Mouse (Mus musculus) embryonic facial prominence, embryonic 11.5 days (tissue): ENCODE data around the gene Olfr1134. TPM values are rescaled to one million over a fixed set of nuclear protein-coding genes. Genes with fewer than 3 reads are reported as not detected.
"Not testable (repeated sequence)": the region's sequence is repeated elsewhere in the genome, so short reads cannot be mapped to it uniquely, and the experiment has no call there.

Experiments
- ATAC-seq: fragments of 200-750 bp; cut with Nextera tagmentation; replicated peaks from 2 replicates; pipeline ENCODE4 v1.8.0; 2017; ENCODE audit warnings: low read depth; ENCODE audit not compliant: insufficient number of reproducible peaks, low FRiP score, low TSS enrichment
- DNase-seq: peaks from one replicate; pipeline ENCODE4 v3.0.0-alpha.2; 2015; ENCODE audit warnings: low spot score
- H3K27ac ChIP-seq: fragments of 300-500 bp; sonication (generic); replicated peaks from 2 replicates; pipeline ENCODE4 v1.5.1; 2014; ENCODE audit warnings: mild to moderate bottlenecking, low read depth, low read length, control low read depth
- H3K27me3 ChIP-seq: fragments of 300-500 bp; sonication (generic); 2 replicates; pipeline ENCODE4 v1.6.1; 2014; ENCODE audit warnings: mild to moderate bottlenecking, low read length, moderate library complexity, mixed read lengths; ENCODE audit not compliant: control insufficient read depth, insufficient read depth
- H3K36me3 ChIP-seq: fragments of 300-500 bp; sonication (generic); replicated peaks from 2 replicates; pipeline ENCODE4 v1.6.1; 2014; ENCODE audit warnings: low read depth, mild to moderate bottlenecking, low read length, moderate library complexity, mixed read lengths; ENCODE audit not compliant: control insufficient read depth, insufficient read depth
- H3K4me1 ChIP-seq: fragments of 300-500 bp; sonication (generic); 2 replicates; pipeline ENCODE4 v1.6.1; 2014; ENCODE audit warnings: low read length, mixed read lengths; ENCODE audit not compliant: control insufficient read depth, insufficient read depth
- H3K4me2 ChIP-seq: fragments of 300-500 bp; sonication (generic); 2 replicates; pipeline ENCODE4 v1.6.1; 2014; ENCODE audit warnings: low read depth, mild to moderate bottlenecking, control low read depth, low read length, moderate library complexity
- H3K4me3 ChIP-seq: fragments of 300-500 bp; sonication (generic); 2 replicates; pipeline ENCODE4 v1.5.1; 2014; ENCODE audit warnings: low read depth, low read length, control low read depth
- H3K9ac ChIP-seq: fragments of 300-500 bp; sonication (generic); replicated peaks from 2 replicates; pipeline ENCODE4 v1.6.1; 2014; ENCODE audit warnings: mild to moderate bottlenecking, control low read depth, low read length
- H3K9me3 ChIP-seq: fragments of 300-500 bp; sonication (generic); replicated peaks from 2 replicates; pipeline ENCODE4 v1.6.1; 2016; ENCODE audit warnings: mild to moderate bottlenecking, low read length, inconsistent platforms, mixed read lengths; ENCODE audit not compliant: control insufficient read depth
- WGBS: fragments of 180-500 bp; shearing (Covaris S2); extraction: QIAGEN DNeasy Blood & Tissue Kit; methylation state at CpG from one replicate; pipeline ENCODE4 v1.1.7; 2014; 5-methylcytosine and 5-hydroxymethylcytosine counted together
- polyA plus RNA-seq: library from polyadenylated mRNA; unstranded; fragments of >200 nt; fragmentation: Nextera tagmentation; extraction: Ambion mirVana; gene quantifications from 2 replicates; pipeline ENCODE4 v1.2.1, GENCODE M21; 2014

Olfr1134 gene
- not detected in 2 replicates for polyA plus RNA-seq

DNA sequence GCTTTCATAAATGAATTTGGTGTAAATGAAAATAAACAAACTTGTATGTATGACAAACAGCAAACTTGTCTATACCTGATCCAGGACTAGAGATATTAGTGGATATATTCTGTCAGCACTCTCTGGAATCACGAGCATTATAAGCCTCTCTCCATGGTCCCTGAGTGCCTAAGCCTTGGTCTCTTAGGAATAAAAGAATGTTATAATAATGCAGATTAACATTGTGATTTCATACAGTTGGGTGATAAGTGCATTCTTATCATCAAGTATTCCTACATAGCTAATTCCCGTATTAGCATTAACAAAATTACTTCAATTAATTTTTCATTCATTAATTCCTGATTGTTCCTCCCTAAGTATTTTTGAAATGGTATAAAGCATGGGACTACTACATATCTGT lies at the start of gene Olfr1134:
Gene Olfr1134, minus strand, starts transcription at position 101 of the 400 bp plus-strand sequence.
- no peaks in the 10 kb centered on the region for H3K9me3 ChIP-seq
- no peaks in the 10 kb centered on the region for H3K27me3 ChIP-seq
- H3K27ac ChIP-seq, result no peak within 1 kb of the TSS
- no peak within 1 kb of the TSS for H3K4me2 ChIP-seq
- no peaks in the 10 kb centered on the region for H3K4me1 ChIP-seq
- ATAC-seq, result no peak
- DNase-seq, result no peak
- 91% methylated on average over 2 of the region's 2 CpGs for WGBS
- no peaks in the 10 kb centered on the region for H3K36me3 ChIP-seq
- no peak within 1 kb of the TSS for H3K9ac ChIP-seq
- no peak within 1 kb of the TSS for H3K4me3 ChIP-seq

DNA sequence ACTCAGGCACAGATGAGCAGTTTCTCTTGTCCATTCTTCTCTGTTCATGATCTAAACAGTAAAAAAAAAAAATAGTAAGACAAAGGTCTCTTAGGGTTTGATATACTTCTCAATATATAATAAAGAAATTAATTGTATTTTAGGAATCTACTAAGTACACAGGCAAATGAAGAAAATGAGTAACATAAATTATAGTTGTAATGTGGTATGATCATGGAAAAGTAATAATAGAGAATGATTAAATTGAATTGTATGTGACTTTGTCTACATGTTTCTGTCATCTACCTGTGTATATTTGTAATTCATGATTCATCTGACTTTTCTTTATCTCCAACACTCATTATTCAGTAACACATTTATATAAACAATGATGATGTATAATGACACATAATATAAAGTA lies 35.6 kb upstream of the Olfr1134 start, which contains the start of gene Olfr1136:
Gene Olfr1136, minus strand, starts transcription at position 101 of the 400 bp plus-strand sequence.
- H3K9me3 ChIP-seq, result no peaks in the 10 kb centered on the region
- H3K4me1 ChIP-seq, result no peaks in the 10 kb centered on the region
- DNase-seq, result no peak
- ATAC-seq, result no peak
- H3K36me3 ChIP-seq, result no peaks in the 10 kb centered on the region
- H3K9ac ChIP-seq, result no peak within 1 kb of the TSS
- H3K4me3 ChIP-seq, result no peak within 1 kb of the TSS
- H3K27ac ChIP-seq, result no peak within 1 kb of the TSS
- no peaks in the 10 kb centered on the region for H3K27me3 ChIP-seq
- H3K4me2 ChIP-seq, result no peak within 1 kb of the TSS

DNA sequence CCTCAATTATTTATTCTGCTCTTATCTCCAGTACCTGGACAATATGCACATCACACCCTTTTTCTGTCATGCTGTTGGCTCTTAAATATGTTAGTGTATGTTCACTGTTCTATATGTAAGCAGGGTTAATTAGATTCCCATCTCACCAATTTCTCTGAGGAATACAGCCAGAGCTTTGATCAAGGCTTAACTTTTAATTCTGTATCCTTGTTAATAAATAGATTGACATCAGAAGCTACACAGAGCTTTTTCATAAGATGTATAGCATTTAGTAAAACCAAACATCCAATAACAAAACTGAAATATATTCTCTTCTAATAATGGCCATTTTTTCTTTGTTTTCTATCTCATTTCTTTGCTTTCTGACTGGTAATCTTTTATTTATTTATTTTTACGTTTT lies 15.3 kb upstream of the Olfr1134 start, which contains the start of gene Olfr1135:
Gene Olfr1135, minus strand, starts transcription at position 101 of the 400 bp plus-strand sequence.
- H3K36me3 ChIP-seq, result no peaks in the 10 kb centered on the region
- H3K27me3 ChIP-seq, result no peaks in the 10 kb centered on the region
- H3K9me3 ChIP-seq, result no peaks in the 10 kb centered on the region
- H3K4me3 ChIP-seq, result no peak within 1 kb of the TSS
- no peak within 1 kb of the TSS for H3K4me2 ChIP-seq
- WGBS, result 23% methylated on average over 1 of the region's 1 CpGs
- H3K27ac ChIP-seq, result no peak within 1 kb of the TSS
- no peak for DNase-seq
- no peak for ATAC-seq
- no peak within 1 kb of the TSS for H3K9ac ChIP-seq
- no peaks in the 10 kb centered on the region for H3K4me1 ChIP-seq

DNA sequence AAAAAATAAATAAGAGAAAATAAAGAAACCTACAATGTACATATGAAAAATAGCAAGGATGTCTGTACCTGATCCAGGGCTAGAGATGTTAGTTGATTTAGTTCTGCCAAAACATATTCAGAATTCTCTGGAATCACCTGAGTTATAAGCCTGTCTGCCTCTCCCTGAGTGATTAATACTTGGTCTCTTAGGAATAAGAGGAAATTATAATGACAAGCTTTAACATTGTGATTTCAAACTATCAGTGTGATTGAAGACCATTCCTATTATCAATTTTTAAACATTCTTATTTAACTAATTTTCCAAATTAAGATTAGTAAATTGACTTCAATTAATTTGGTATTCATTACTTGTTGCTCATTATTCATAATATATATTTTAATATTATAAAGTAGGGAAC lies 11.0 kb downstream of the Olfr1134 start, which contains the start of gene Olfr1133:
Gene Olfr1133, minus strand, starts transcription at position 101 of the 400 bp plus-strand sequence.
- H3K4me2 ChIP-seq, result no peak within 1 kb of the TSS
- DNase-seq, result no peak
- no peaks in the 10 kb centered on the region for H3K27me3 ChIP-seq
- H3K4me1 ChIP-seq, result no peaks in the 10 kb centered on the region
- no peak within 1 kb of the TSS for H3K27ac ChIP-seq
- no peaks in the 10 kb centered on the region for H3K9me3 ChIP-seq
- H3K9ac ChIP-seq, result no peak within 1 kb of the TSS
- no peak for ATAC-seq
- H3K36me3 ChIP-seq, result no peaks in the 10 kb centered on the region
- no peak within 1 kb of the TSS for H3K4me3 ChIP-seq

DNA sequence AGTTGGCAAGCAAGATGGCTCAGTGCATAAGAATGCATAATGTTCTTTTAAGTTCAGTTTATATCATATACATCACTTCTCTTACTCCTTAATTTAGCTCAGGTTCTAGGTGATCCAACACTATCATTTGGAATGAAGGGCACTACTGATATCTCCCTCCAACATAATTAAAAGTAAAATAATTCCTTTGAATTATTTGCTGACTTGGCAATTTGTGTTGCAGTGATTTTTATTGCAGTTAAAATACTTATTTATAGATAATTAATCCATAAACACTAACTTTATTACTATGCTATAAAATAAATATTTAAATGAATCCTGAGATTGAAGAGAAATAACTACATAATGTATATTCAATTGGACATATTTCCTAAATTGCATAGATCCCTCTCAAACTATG lies 15.8 kb downstream of the Olfr1134 start:
- no peak overlapping the region for H3K4me2 ChIP-seq
- DNase-seq (no peak), ATAC-seq (no peak)
- H3K36me3 ChIP-seq, result no peaks in the 10 kb centered on the region
- no peaks in the 10 kb centered on the region for H3K4me1 ChIP-seq
- no peaks in the 10 kb centered on the region for H3K27me3 ChIP-seq
- no peaks in the 10 kb centered on the region for H3K9me3 ChIP-seq
- H3K4me3 ChIP-seq, result no peak overlapping the region
- H3K27ac ChIP-seq, result no peak overlapping the region
- no peak overlapping the region for H3K9ac ChIP-seq

DNA sequence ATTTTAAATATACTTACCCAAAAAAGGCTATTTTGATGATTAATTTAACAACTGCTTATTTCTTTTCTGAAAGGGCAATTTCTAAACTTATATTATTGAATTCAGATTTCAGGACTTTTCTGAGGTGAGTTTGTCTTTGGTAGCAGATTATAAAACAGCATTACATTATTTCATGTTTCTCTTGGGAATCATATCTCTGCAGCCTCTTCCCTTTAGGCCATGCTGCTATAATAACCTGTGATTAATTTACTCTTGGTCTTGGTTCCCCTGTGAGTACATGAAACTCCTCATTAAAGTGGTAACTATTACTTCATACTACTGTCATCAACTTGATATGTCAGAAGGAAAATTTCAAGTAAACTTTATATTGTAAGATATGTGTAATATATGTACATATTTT lies 20.8 kb downstream of the Olfr1134 start, which contains the start of gene Olfr1132:
Gene Olfr1132, minus strand, starts transcription at position 101 of the 400 bp plus-strand sequence.
- Histone ChIP-seq H3K27me3 (no peaks in the 10 kb centered on the region), H3K9ac (no peak within 1 kb of the TSS), H3K9me3 (no peaks in the 10 kb centered on the region), H3K4me1 (no peaks in the 10 kb centered on the region), H3K27ac (no peak within 1 kb of the TSS), H3K4me2 (no peak within 1 kb of the TSS), H3K36me3 (no peaks in the 10 kb centered on the region), H3K4me3 (no peak within 1 kb of the TSS)
- DNase-seq, result no peak
- no peak for ATAC-seq

DNA sequence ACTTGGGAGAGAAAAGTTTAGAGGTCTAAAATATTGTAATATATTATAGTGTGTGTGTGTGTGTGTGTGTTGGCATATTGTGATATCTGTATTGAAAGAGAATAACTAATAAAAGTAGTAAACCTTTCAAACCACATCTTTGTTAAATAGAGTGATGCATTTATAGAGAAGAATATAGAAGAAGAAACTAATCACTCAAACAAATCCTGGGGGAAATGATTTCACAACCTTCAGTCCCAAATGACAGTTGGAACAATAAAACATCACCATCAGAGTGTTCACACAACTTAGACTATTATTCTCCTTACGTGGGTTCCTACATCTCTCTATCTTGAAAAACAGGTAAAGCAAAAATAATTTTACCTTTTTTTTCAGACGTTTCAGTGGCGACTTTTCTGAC lies 31.5 kb downstream of the Olfr1134 start, which contains the start of gene Olfr1131:
Gene Olfr1131, plus strand, starts transcription at position 301 of the 400 bp plus-strand sequence.
- DNase-seq, result no peak
- no peak within 1 kb of the TSS for H3K4me3 ChIP-seq
- no peak within 1 kb of the TSS for H3K27ac ChIP-seq
- no peak within 1 kb of the TSS for H3K4me2 ChIP-seq
- WGBS, result 65% methylated on average over 3 of the region's 3 CpGs
- no peak for ATAC-seq
- H3K9me3 ChIP-seq, result no peaks in the 10 kb centered on the region
- H3K36me3 ChIP-seq, result no peaks in the 10 kb centered on the region
- no peak within 1 kb of the TSS for H3K9ac ChIP-seq
- H3K27me3 ChIP-seq, result no peaks in the 10 kb centered on the region
- H3K4me1 ChIP-seq, result no peaks in the 10 kb centered on the region

DNA sequence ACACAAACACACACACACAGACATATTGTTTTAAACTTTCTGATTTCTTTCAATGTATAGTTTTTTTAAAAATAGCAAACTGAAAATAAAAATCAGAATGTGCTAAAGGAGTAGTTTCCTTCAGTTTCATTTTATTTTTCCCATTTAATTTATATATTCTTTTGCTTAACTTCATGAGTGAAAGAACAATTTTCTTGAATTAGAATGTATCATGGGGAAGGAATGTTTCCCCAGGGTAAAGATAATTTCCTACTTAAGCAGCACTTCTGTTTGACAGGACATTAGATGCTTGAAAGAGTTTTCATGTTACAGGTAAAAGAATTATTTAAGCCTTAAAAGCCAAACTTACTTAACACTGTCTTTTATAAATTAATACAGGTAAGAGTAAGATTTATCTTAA lies 52.3 kb downstream of the Olfr1134 start, which contains the start of gene Olfr1130:
Gene Olfr1130, plus strand, starts transcription at position 301 of the 400 bp plus-strand sequence.
- H3K9ac ChIP-seq, H3K4me1 ChIP-seq, DNase-seq, ATAC-seq, H3K4me2 ChIP-seq, H3K27ac ChIP-seq, H3K36me3 ChIP-seq, H3K9me3 ChIP-seq, H3K27me3 ChIP-seq, H3K4me3 ChIP-seq: not testable (repeated sequence)
